Mouse (Mus musculus): ENCODE data around the gene Fstl4. TPM values are rescaled to one million over a fixed set of nuclear protein-coding genes. Genes with fewer than 3 reads are reported as not detected.

Fstl4 gene
- polyA plus RNA-seq, 1 experiment from 2014 or later: 2.6 TPM

- Histone ChIP-seq H3K27ac (no peak overlapping the region), H3K27me3 (replicated peaks) (no peaks in the 10 kb centered on the region), H3K4me2 (no peak overlapping the region), H3K9ac (no peak overlapping the region), H3K9me3 (no peaks in the 10 kb centered on the region), H3K36me3 (no peaks in the 10 kb centered on the region), H3K4me3 (replicated peaks) (no peak overlapping the region), H3K4me1 (no peaks in the 10 kb centered on the region)
- WGBS: 80% methylated on average over 9 of the region's 9 CpGs
- ATAC-seq (ENCODE audit: insufficient read depth, low FRiP score, low read depth): no peak
Observed at GRCm38 (mm10) chr11:53210876-53211275, 446.4 kb downstream of the Fstl4 start.

- Histone ChIP-seq H3K4me2 (no peak overlapping the region), H3K4me1 (no peaks in the 10 kb centered on the region), H3K9ac (no peak overlapping the region), H3K4me3 (replicated peaks) (no peak overlapping the region), H3K36me3 (no peaks in the 10 kb centered on the region), H3K9me3 (no peaks in the 10 kb centered on the region), H3K27ac (no peak overlapping the region), H3K27me3 (replicated peaks) (no peaks in the 10 kb centered on the region)
- WGBS: 77% methylated on average over 3 of the region's 3 CpGs
- ATAC-seq (ENCODE audit: insufficient read depth, low FRiP score, low read depth): no peak
Observed at GRCm38 (mm10) chr11:53229011-53229410, 464.6 kb downstream of the Fstl4 start.

GRCm38 (mm10) chr11:53231836-53232235 is 467.4 kb downstream of the Fstl4 start:
- Histone ChIP-seq H3K27me3 (replicated peaks) (no peaks in the 10 kb centered on the region), H3K4me1 (no peaks in the 10 kb centered on the region), H3K4me2 (no peak overlapping the region), H3K36me3 (no peaks in the 10 kb centered on the region), H3K9me3 (no peaks in the 10 kb centered on the region), H3K4me3 (replicated peaks) (no peak overlapping the region), H3K27ac (no peak overlapping the region), H3K9ac (no peak overlapping the region)
- WGBS: 78% methylated on average over 5 of the region's 5 CpGs
- ATAC-seq (ENCODE audit: insufficient read depth, low FRiP score, low read depth): no peak

- H3K4me1 ChIP-seq: no peaks in the 10 kb centered on the region
- no peak overlapping the region for H3K4me2 ChIP-seq
- H3K27ac ChIP-seq: no peak overlapping the region
- no peak for ATAC-seq (ENCODE audit: insufficient read depth, low FRiP score, low read depth)
- no peak overlapping the region for H3K9ac ChIP-seq
- no peaks in the 10 kb centered on the region for H3K27me3 ChIP-seq (replicated peaks)
- no peaks in the 10 kb centered on the region for H3K36me3 ChIP-seq
- H3K9me3 ChIP-seq: no peaks in the 10 kb centered on the region
- 60% methylated on average over 9 of the region's 9 CpGs for WGBS
- H3K4me3 ChIP-seq (replicated peaks): no peak overlapping the region
Observed at GRCm38 (mm10) chr11:53233590-53233989, 469.2 kb downstream of the Fstl4 start.

Measured in stomach, embryonic 15.5 days (tissue).